Mouse (Mus musculus) layer of hippocampus, postnatal 25 days (tissue): ENCODE results near the gene Nit2. TPM values are rescaled to one million over a fixed set of nuclear protein-coding genes. Genes with fewer than 3 reads are reported as not detected.

ENCODE experiments used
- total RNA-seq, 2 experiments: library from RNA; stranded (reverse); gene quantifications; 2 replicates each; pipeline ENCODE4 v1.2.3; 2021

Nit2 gene
- total RNA-seq, 2 experiments from 2014 or later, result 15.5 to 17.0 TPM

Other genes with a start within 250 kb of the Nit2 start
- 1 to 10 TPM; 1.2 to 1.6 TPM for gene Lnp1, start 239.3 kb downstream of the Nit2 start, total RNA-seq
- gene Tmem45a2, start 96.0 kb downstream of the Nit2 start, total RNA-seq, result not detected
- 100 to 1,000 TPM in 1 of 2 experiments, 10 to 100 TPM in 1; 98.8 to 104 TPM for gene Tomm70a, start 45.6 kb downstream of the Nit2 start, total RNA-seq
- 10 to 100 TPM; 37.6 to 42.0 TPM for gene Tbc1d23, start 64.2 kb upstream of the Nit2 start, total RNA-seq
- under 1 TPM in 1 of 2 experiments, not detected in 1; 0.63 TPM for gene Tmem30c, start 125.5 kb upstream of the Nit2 start, total RNA-seq
- gene Filip1l, start 185.8 kb upstream of the Nit2 start, total RNA-seq, result 1 to 10 TPM; 3.1 to 3.9 TPM